In the genomic region with DNA sequence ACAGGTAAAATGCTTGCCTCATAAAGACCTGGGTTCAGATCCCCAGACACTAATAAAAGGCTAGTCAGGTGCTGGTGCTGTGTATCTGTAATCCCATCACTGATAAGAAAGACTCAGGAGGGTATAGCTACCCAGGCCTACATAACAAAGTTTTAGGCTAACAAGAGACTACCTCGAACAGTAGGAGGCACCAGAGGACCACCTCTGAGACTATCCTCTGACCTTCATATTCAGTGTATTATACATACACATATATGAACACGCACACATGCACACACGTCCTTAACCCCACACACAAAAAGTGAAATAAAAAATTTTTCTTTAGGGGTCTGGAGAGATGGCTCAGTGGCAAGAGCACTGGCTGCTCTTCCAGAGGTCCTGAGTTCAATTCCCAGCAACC, we compare ENCODE assay signal across 1 mouse cellular context.
TF ChIP-seq lines count a peak whose summit lies in the region.

No protein-coding gene starts in this region.

TF ChIP-seq in CH12.LX, 34 proteins besides CTCF, POLR2A, EP300 and RAD21:
- no peak for TF ChIP-seq BHLHE40 (IDR thresholded peaks at IDR 0.05; ENCODE audit: low read depth, low read length)
- peak; percentile 48 for TF ChIP-seq SMC3 (IDR thresholded peaks at IDR 0.05; ENCODE audit: low read depth, low read length)
- TF ChIP-seq ZC3H11A (IDR thresholded peaks at IDR 0.05; ENCODE audit: low read depth, low read length) = no peak
- TF ChIP-seq ETS1 (conservative IDR thresholded peaks at IDR 0.05; ENCODE audit: low read depth, low read length) = no peak
- TF ChIP-seq MYC (IDR thresholded peaks at IDR 0.05; ENCODE audit: low read depth, low read length) = 0 out of 2 replicates have a peak, but pooled peaks have one; percentile 28
- TF ChIP-seq JUND (conservative IDR thresholded peaks at IDR 0.05; ENCODE audit: low read depth, low read length) = no peak
